Mouse (Mus musculus): ENCODE data around the gene Sh3glb1.
"Not testable (repeated sequence)": the region's sequence is repeated elsewhere in the genome, so short reads cannot be mapped to it uniquely, and the experiment has no call there.

Sh3glb1 gene

GRCm38 (mm10) chr3:144719901-144720747 lies at the start of gene Sh3glb1:
Gene Sh3glb1, minus strand, starts transcription at chr3:144720335.
- peak; percentile 90 to 95 for DNase-seq (ENCODE audit: low spot score in 2 of 2)

- DNase-seq (ENCODE audit: low spot score in 2 of 2), result no peak
Observed at GRCm38 (mm10) chr3:144765161-144765560, 45.0 kb upstream of the Sh3glb1 start.

GRCm38 (mm10) chr3:144761454-144761853 lies 41.3 kb upstream of the Sh3glb1 start:
- no peak for DNase-seq (ENCODE audit: low spot score in 2 of 2)

GRCm38 (mm10) chr3:144760592-144761309 lies 40.6 kb upstream of the Sh3glb1 start, which contains the start of gene Clca3a1:
Gene Clca3a1, minus strand, starts transcription at chr3:144760977.
- DNase-seq (ENCODE audit: low spot score in 2 of 2), result no peak

- no peak for DNase-seq (ENCODE audit: low spot score in 2 of 2)
Observed at GRCm38 (mm10) chr3:144759719-144760118, 39.6 kb upstream of the Sh3glb1 start.

- DNase-seq (ENCODE audit: low spot score in 2 of 2), result not testable (repeated sequence)
Observed at GRCm38 (mm10) chr3:144756103-144756502, 36.0 kb upstream of the Sh3glb1 start.

GRCm38 (mm10) chr3:144753120-144753519 lies 33.0 kb upstream of the Sh3glb1 start:
- no peak for DNase-seq (ENCODE audit: low spot score in 2 of 2)

GRCm38 (mm10) chr3:144749062-144749963 lies 29.2 kb upstream of the Sh3glb1 start:
- DNase-seq (ENCODE audit: low spot score in 2 of 2), result not testable (repeated sequence)

GRCm38 (mm10) chr3:144747706-144748105 lies 27.6 kb upstream of the Sh3glb1 start:
- not testable (repeated sequence) for DNase-seq (ENCODE audit: low spot score in 2 of 2)

GRCm38 (mm10) chr3:144738396-144738795 lies 18.3 kb upstream of the Sh3glb1 start:
- DNase-seq (ENCODE audit: low spot score in 2 of 2), result not testable (repeated sequence)

GRCm38 (mm10) chr3:144736831-144737230 lies 16.7 kb upstream of the Sh3glb1 start:
- DNase-seq (ENCODE audit: low spot score in 2 of 2), result no peak

GRCm38 (mm10) chr3:144723455-144723854 lies 3.3 kb upstream of the Sh3glb1 start:
- DNase-seq (ENCODE audit: low spot score in 2 of 2), result peak; percentile 48 to 65

GRCm38 (mm10) chr3:144722566-144722965 lies 2.4 kb upstream of the Sh3glb1 start:
- not testable (repeated sequence) for DNase-seq (ENCODE audit: low spot score in 2 of 2)

- no peak for DNase-seq (ENCODE audit: low spot score in 2 of 2)
Observed at GRCm38 (mm10) chr3:144721860-144722256, 1.7 kb upstream of the Sh3glb1 start.

- no peak for DNase-seq (ENCODE audit: low spot score in 2 of 2)
Observed at GRCm38 (mm10) chr3:144721077-144721859, 1.1 kb upstream of the Sh3glb1 start.

- peak; percentile 67 to 74 for DNase-seq (ENCODE audit: low spot score in 2 of 2)
Observed at GRCm38 (mm10) chr3:144719088-144719900, 841 bp downstream of the Sh3glb1 start.

GRCm38 (mm10) chr3:144718706-144719087 lies 1.4 kb downstream of the Sh3glb1 start:
- DNase-seq (ENCODE audit: low spot score in 2 of 2), result peak; percentile 58 to 63

GRCm38 (mm10) chr3:144717835-144718234 lies 2.3 kb downstream of the Sh3glb1 start:
- no peak for DNase-seq (ENCODE audit: low spot score in 2 of 2)

- no peak for DNase-seq (ENCODE audit: low spot score in 2 of 2)
Observed at GRCm38 (mm10) chr3:144717121-144717520, 3.0 kb downstream of the Sh3glb1 start.

GRCm38 (mm10) chr3:144715901-144716300 lies 4.2 kb downstream of the Sh3glb1 start:
- no peak for DNase-seq (ENCODE audit: low spot score in 2 of 2)
